ENCODE assay signal across 14 mouse cellular contexts in genomic region chr2:132861456-132861855, GRCm38 (mm10).
"Had no signal": no experiment of that assay in that cellular context is flagged by ENCODE, and none has a peak within 500 bp of the region (broad histone marks: within the 10 kb centered on the region; RNA-seq: fewer than 3 reads in every experiment).

No protein-coding gene starts in this region.

- H3K4me2 ChIP-seq: liver, embryonic 11.5 days; liver, embryonic 15.5 days; neural tube, embryonic 12.5 days; stomach, embryonic 15.5 days had no signal

- DNase-seq: kidney, adult 18-20 months; kidney, postnatal 10 days; kidney, postnatal 4 days; lung, adult 2 months; lung, postnatal 4 days; midbrain, embryonic 14.5 days; thymus, adult 2 months; thymus, postnatal 25 days had no signal

- H3K4me3 ChIP-seq: limb, embryonic 10.5 days; liver, embryonic 15.5 days; midbrain, embryonic 10.5 days; neural tube, embryonic 12.5 days; stomach, embryonic 15.5 days had no signal

- H3K27ac ChIP-seq: limb, embryonic 10.5 days; liver, embryonic 15.5 days; midbrain, embryonic 10.5 days; neural tube, embryonic 12.5 days; stomach, embryonic 15.5 days had no signal

- H3K27me3 ChIP-seq: liver, embryonic 15.5 days; neural tube, embryonic 12.5 days; stomach, embryonic 15.5 days had no signal
